In genomic region chr11:22629991-22630390, GRCm38 (mm10) we compare ENCODE assay signal across 9 mouse cellular contexts.
DNase-seq lines count a peak whose midpoint lies in the region; ATAC-seq and TF ChIP-seq lines count a peak whose summit lies in the region.
"Had no signal": no experiment of that assay in that cellular context is flagged by ENCODE, and none has a peak within 500 bp of the region (broad histone marks: within the 10 kb centered on the region; RNA-seq: fewer than 3 reads in every experiment).

No protein-coding gene starts in this region.

- H3K36me3 ChIP-seq in heart, embryonic 10.5 days, result no peaks in the 10 kb centered on the region
- no peaks in the 10 kb centered on the region for H3K36me3 ChIP-seq in limb, embryonic 11.5 days (ENCODE audit: control insufficient read depth, insufficient read depth, low read length)
- H3K36me3 ChIP-seq in myocyte (ENCODE audit: control insufficient read depth, insufficient read depth), result no peaks in the 10 kb centered on the region

- H3K27ac ChIP-seq in heart, embryonic 10.5 days, result peak overlapping the region; percentile 88
- no peak overlapping the region for H3K27ac ChIP-seq in limb, embryonic 11.5 days (replicated peaks; ENCODE audit: low read depth, low read length)

- intact Hi-C loops in gastrocnemius, postnatal 36 days (cut with DNase I), result loop anchor here (5.0 kb wide), 4 partner anchors 227 to 642 kb away; partner anchors contain the start of genes Xpo1 and Zrsr1
- intact Hi-C loops in left cerebral cortex, postnatal 4 days (cut with DNase I), result loop anchor here (5.0 to 10.0 kb wide), 3 partner anchors 225 to 645 kb away; no protein-coding TSS in a partner anchor

- ATAC-seq in limb, embryonic 11.5 days (ENCODE audit: insufficient number of reproducible peaks, low FRiP score, low TSS enrichment, low read depth), result no peak

- WGBS in heart, embryonic 10.5 days, result 36% methylated on average over 4 of the region's 4 CpGs
- whole genome bisulfite sequencing in limb, embryonic 11.5 days, result 74% methylated on average over 4 of the region's 4 CpGs

- peak overlapping the region; percentile 50 for H3K4me3 ChIP-seq in heart, embryonic 10.5 days
- no peak overlapping the region for H3K4me3 ChIP-seq in limb, embryonic 11.5 days (ENCODE audit: low read depth, low read length)
- peak overlapping the region; percentile 11 for H3K4me3 ChIP-seq in myocyte

- peaks cover 39% of the 10 kb centered on the region for H3K4me1 ChIP-seq in heart, embryonic 10.5 days
- H3K4me1 ChIP-seq in limb, embryonic 11.5 days (ENCODE audit: control insufficient read depth, insufficient read depth, low read length), result no peaks in the 10 kb centered on the region

- TF ChIP-seq POLR2A in myocyte (IDR thresholded peaks at IDR 0.05; ENCODE audit: insufficient read length, low read depth), result no peak

- no peaks in the 10 kb centered on the region for H3K9me3 ChIP-seq in heart, embryonic 10.5 days
- no peaks in the 10 kb centered on the region for H3K9me3 ChIP-seq in limb, embryonic 11.5 days (ENCODE audit: control insufficient read depth, low read length)
- H3K9me3 ChIP-seq: megakaryocyte, embryonic 14.5 days had no signal

- H3K27me3 ChIP-seq in heart, embryonic 10.5 days (ENCODE audit: insufficient read depth, poor library complexity, severe bottlenecking), result no peaks in the 10 kb centered on the region
- H3K27me3 ChIP-seq in limb, embryonic 11.5 days (ENCODE audit: control insufficient read depth, insufficient read depth, low read length), result no peaks in the 10 kb centered on the region
- no peaks in the 10 kb centered on the region for H3K27me3 ChIP-seq in myocyte (ENCODE audit: control insufficient read depth, insufficient read depth, insufficient read length)

- no peaks in the 10 kb centered on the region for H3K79me2 ChIP-seq in myocyte (ENCODE audit: control insufficient read depth, insufficient read depth)

- peak; percentile 42 for DNase-seq in gastrocnemius, postnatal 25 days
- no peak for DNase-seq in gastrocnemius, postnatal 36 days
- no peak for DNase-seq in heart, embryonic 10.5 days (ENCODE audit: low spot score)
- DNase-seq in limb, embryonic 11.5 days (ENCODE audit: low spot score), result no peak
- no peak for DNase-seq in cerebellum, adult 9-10 months
- no peak for DNase-seq in thymus, postnatal 0 days (ENCODE audit: low spot score)
- no peak for DNase-seq in left cerebral cortex, postnatal 4 days

- peak overlapping the region; percentile 55 for H3K9ac ChIP-seq in limb, embryonic 11.5 days (ENCODE audit: low read length)

- no peak overlapping the region for H3ac ChIP-seq in myocyte (ENCODE audit: control insufficient read depth, insufficient read length)

- peak overlapping the region; percentile 38; the same call in 1 of the 2 replicates for H3K4me2 ChIP-seq in limb, embryonic 11.5 days (ENCODE audit: low read depth, severe bottlenecking)
- peak overlapping the region; percentile 92 for H3K4me2 ChIP-seq in myocyte (ENCODE audit: low read depth)

TF ChIP-seq in myocyte, 11 proteins besides CTCF, POLR2A, EP300 and RAD21:
- TF ChIP-seq TCF3 (IDR thresholded peaks at IDR 0.05; ENCODE audit: insufficient read length, low read depth) (no peak), E2F4 (IDR thresholded peaks at IDR 0.05; ENCODE audit: insufficient read depth) (no peak), CEBPB (IDR thresholded peaks at IDR 0.05; ENCODE audit: insufficient read depth, poor library complexity, severe bottlenecking) (no peak), MYOG (IDR thresholded peaks at IDR 0.05; ENCODE audit: control insufficient read depth in 1 of 3, insufficient read depth in 1 of 3, insufficient read length in 2 of 3, low read depth in 2 of 3) (no peak), REST (IDR thresholded peaks at IDR 0.05; ENCODE audit: insufficient read depth, insufficient read length) (no peak), MAX (IDR thresholded peaks at IDR 0.05; ENCODE audit: low read depth) (no peak), POLR2AphosphoS2 (IDR thresholded peaks at IDR 0.05; ENCODE audit: insufficient read length, low read depth) (no peak), SRF (IDR thresholded peaks at IDR 0.05; ENCODE audit: control insufficient read depth, insufficient read length, low read depth) (no peak), USF1 (IDR thresholded peaks at IDR 0.05; ENCODE audit: low read depth) (no peak), TCF12 (IDR thresholded peaks at IDR 0.05; ENCODE audit: insufficient read depth, poor library complexity, severe bottlenecking) (no peak), MYOD1 (IDR thresholded peaks at IDR 0.05; ENCODE audit: control insufficient read depth in 1 of 3, insufficient read length in 2 of 3, low read depth in 2 of 3) (no peak)
